Mouse (Mus musculus): Measurements from ENCODE around the gene Pts.

DNA sequence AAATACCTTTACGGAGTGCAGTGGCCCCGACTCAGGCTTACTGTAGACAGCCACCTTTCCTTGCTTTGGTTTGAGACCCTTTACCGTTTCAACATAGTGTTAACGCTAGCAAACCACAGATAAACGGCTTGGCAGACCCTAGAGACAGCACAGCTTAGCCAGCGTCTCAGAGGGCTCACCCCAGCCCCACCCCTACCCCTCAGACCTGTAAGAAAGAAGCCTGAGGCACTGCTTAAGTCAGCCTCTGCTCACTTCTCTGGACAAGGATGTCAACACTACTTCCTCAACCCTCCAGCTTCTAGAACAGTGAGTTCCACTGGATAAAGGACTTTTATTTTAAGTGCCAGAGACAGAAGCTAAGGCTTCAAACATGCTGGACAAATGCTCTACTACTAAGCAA lies 32.0 kb downstream of the Pts start:
- TF ChIP-seq ELF1 (IDR thresholded peaks at IDR 0.05; ENCODE audit: low read depth, low read length) = no peak
- no peak for TF ChIP-seq CTCF (IDR thresholded peaks at IDR 0.05 in 2 of 3, conservative IDR thresholded peaks at IDR 0.05 in 1 of 3; ENCODE audit: control insufficient read depth in 1 of 3, insufficient read depth in 1 of 3, low read depth in 2 of 3, low read length in 3 of 3, poor library complexity in 1 of 3, severe bottlenecking in 1 of 3)
- TF ChIP-seq GATA1 (IDR thresholded peaks at IDR 0.05; ENCODE audit: low read depth, low read length) = no peak

All from MEL (cell line).